ENCODE assay signal across 8 mouse cellular contexts in genomic region chr16:23127673-23128375, GRCm38 (mm10). TPM values are rescaled to one million over a fixed set of nuclear protein-coding genes. Genes with fewer than 3 reads are reported as not detected.
DNase-seq lines count a peak whose midpoint lies in the region; ATAC-seq and TF ChIP-seq lines count a peak whose summit lies in the region.

TSS of gene Rfc4 (minus strand) at chr16:23127737.

- H3K4me1 ChIP-seq in hindbrain, postnatal 0 days (ENCODE audit: insufficient read depth, low read length) = peaks cover 5% of the 10 kb centered on the region; the same call in 1 of the 2 replicates

- TF ChIP-seq CTCF in gastrocnemius, adult 2 months (IDR thresholded peaks at IDR 0.05) = peak; percentile 47
- peak; percentile 69 for TF ChIP-seq CTCF in hindbrain, postnatal 0 days (IDR thresholded peaks at IDR 0.05; ENCODE audit: low read depth)

- H3K9me3 ChIP-seq in hindbrain, postnatal 0 days (ENCODE audit: low read length) = no peaks in the 10 kb centered on the region

- under 1% methylated on average over 51 of the region's 51 CpGs for WGBS in hindbrain, postnatal 0 days

- no peaks in the 10 kb centered on the region for H3K27me3 ChIP-seq in hindbrain, postnatal 0 days (ENCODE audit: insufficient read depth, low read length)

- intact Hi-C loops in gastrocnemius, adult 2 months (cut with DNase I) = loop anchor here (1.0 to 10.0 kb wide), 2 partner anchors 21 to 863 kb away; partner anchors contain the start of genes Eif4a2 and Tra2b

- H3K9ac ChIP-seq in hindbrain, postnatal 0 days (replicated peaks; ENCODE audit: low read length) = peak within 1 kb of the TSS; percentile 90

- peak within 1 kb of the TSS; percentile 96 for H3K4me2 ChIP-seq in hindbrain, postnatal 0 days (ENCODE audit: low read depth, low read length)

- H3K4me3 ChIP-seq in gastrocnemius, adult 2 months = peak within 1 kb of the TSS; percentile 73
- H3K4me3 ChIP-seq in hindbrain, postnatal 0 days (ENCODE audit: low read length) = peak within 1 kb of the TSS; percentile 80

- peak within 1 kb of the TSS; percentile 96 for H3K27ac ChIP-seq in gastrocnemius, adult 2 months
- peak within 1 kb of the TSS; percentile 99 for H3K27ac ChIP-seq in hindbrain, postnatal 0 days

- H3K36me3 ChIP-seq in hindbrain, postnatal 0 days (ENCODE audit: insufficient read depth, low read length) = no peaks in the 10 kb centered on the region

- peak; percentile 96 for DNase-seq in ZHBTc4 (ENCODE audit: low read depth, low spot score)
- peak; percentile 89 to 93 for DNase-seq in cerebellum, postnatal 4 days (ENCODE audit: low spot score in 2 of 2)
- peak; percentile 96 for DNase-seq in gastrocnemius, adult 2 months
- peak; percentile 97 for DNase-seq in hindbrain, postnatal 0 days (ENCODE audit: low spot score)
- DNase-seq in left cerebral cortex, adult 8-10 months (ENCODE audit: low spot score in 2 of 2) = peak; percentile 85 to 92
- peak; percentile 95 for DNase-seq in right cerebral cortex, adult 18-20 months
- DNase-seq in urinary bladder, adult 2 months (ENCODE audit: low spot score) = peak; percentile 94

- ATAC-seq in hindbrain, postnatal 0 days = peak; percentile 95
- peak; percentile 98 for ATAC-seq in megakaryocyte, adult 5-6 weeks (ENCODE audit: poor library complexity, severe bottlenecking)

RNA-seq across cellular contexts. Expression of gene Rfc4, which starts in this region (rescaled TPM):
- total RNA-seq in gastrocnemius, adult 2 months (2021) = 1 to 10 TPM; 7.6 to 7.9 TPM
- total RNA-seq in hindbrain, postnatal 0 days (2014; rRNA removed) = 8.6 and 22.1 TPM in 2 replicates
- 31.6 and 35.7 TPM in 2 replicates for polyA plus RNA-seq in hindbrain, postnatal 0 days (2015; fragmentation: Nextera tagmentation; extraction: Ambion mirVana)
- 1 to 10 TPM; 3.9 to 6.6 (median 5.4) TPM for total RNA-seq in left cerebral cortex, adult 8-10 months (2022)
- total RNA-seq in megakaryocyte, adult 5-6 weeks (2015) = 107 and 122 TPM in 2 replicates
- total RNA-seq in megakaryocyte, adult 5-6 weeks (2017) = 42.3 and 45.5 TPM in 2 replicates
- 1.3 and 2.5 TPM in 2 replicates for polyA plus RNA-seq in urinary bladder, adult 2 months (2012; rRNA removed)

Comparison
In these comparisons a context has a peak if more than half of its experiments do, and no peak if none do; other contexts are left out.
1. Peak in every context shown above with its lines: DNase-seq, ATAC-seq, H3K4me3 ChIP-seq and H3K27ac ChIP-seq.